Mouse (Mus musculus): ENCODE results near the gene Lce1k. TPM values are rescaled to one million over a fixed set of nuclear protein-coding genes. Genes with fewer than 3 reads are reported as not detected.
"Not testable (repeated sequence)": the region's sequence is repeated elsewhere in the genome, so short reads cannot be mapped to it uniquely, and the experiment has no call there.

Lce1k gene
- polyA plus RNA-seq (2012; rRNA removed), result not detected in 2 replicates

- no peak for DNase-seq (ENCODE audit: low read depth, low spot score)
Measured at GRCm38 (mm10) chr3:92807791-92808190, at the start of gene Lce1k. Gene Lce1k (minus strand): TSS chr3:92807891.

GRCm38 (mm10) chr3:92851186-92851585 lies 43.5 kb upstream of the Lce1k start, which contains the start of gene Lce1l:
Gene Lce1l (minus strand): TSS chr3:92851286.
- WGBS, result 82% methylated on average over 3 of the region's 3 CpGs

DNA sequence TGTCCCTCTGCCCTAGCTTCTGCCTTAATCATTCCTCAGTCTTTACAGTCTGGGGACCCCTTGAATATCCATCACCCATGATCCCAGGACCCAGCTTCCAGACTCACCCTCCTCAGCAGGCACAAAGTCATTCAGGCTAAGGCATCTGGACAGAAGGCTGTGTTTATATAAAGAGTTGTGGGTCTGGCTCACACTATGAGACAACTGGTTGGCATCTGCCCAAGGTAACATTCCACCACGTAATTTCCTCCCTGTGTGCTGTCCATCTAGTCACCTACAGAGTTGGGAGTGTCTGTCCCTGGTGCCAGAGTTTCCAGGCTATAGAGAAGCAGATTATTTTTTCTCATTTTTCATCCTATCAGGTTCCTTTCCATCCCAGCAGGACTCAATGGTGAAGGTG lies 19.4 kb upstream of the Lce1k start, which contains the start of gene Kprp:
TSS of gene Kprp (minus strand) at position 140 of the 400 bp plus-strand sequence.
- 9% methylated on average over 1 of the region's 1 CpGs for WGBS
- DNase-seq (ENCODE audit: low read depth, low spot score), result no peak

More at GRCm38 (mm10) chr3:92851186-92851585, 43.5 kb upstream of the Lce1k start, which contains the start of gene Lce1l:
- DNase-seq (ENCODE audit: low read depth, low spot score), result no peak

DNA sequence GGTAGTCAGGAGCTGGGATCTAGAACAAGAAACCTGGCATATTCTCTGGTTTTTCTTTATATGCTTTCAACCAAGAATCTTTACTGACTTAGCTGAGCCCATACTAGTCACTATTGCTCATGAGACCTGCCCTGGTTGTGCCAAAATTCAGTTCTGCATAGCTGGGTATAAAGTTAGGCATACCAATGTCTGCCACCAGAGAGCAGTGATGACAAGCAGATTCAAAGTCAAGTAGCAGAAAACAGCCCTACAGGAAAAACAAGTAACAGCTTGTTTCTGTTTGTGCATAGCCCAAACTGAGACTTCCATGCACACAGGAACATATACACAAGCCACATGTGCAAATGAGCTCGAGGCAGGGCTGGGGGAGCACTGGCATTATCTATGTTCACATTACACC lies 18.1 kb upstream of the Lce1k start:
- 7% methylated on average over 1 of the region's 1 CpGs for WGBS

DNA sequence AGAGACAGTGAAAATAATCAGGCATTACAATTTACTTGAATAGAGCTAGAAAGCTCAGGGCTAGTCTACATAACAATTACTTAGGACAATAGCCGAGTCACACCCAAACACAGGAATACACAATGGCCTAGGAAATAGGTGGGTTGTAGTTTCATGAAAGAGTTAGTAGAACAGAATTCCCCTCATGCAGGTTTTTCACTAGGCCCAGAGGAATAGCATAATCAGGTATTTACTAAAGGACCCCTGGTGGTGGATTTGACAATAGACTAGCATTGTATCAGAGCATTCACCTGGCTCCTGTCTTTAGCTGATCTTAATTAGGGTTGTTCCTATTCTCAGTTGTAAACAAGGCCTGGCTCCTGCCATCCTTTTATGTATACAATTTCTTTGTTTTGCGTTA lies 8.3 kb upstream of the Lce1k start:
- not testable (repeated sequence) for DNase-seq (ENCODE audit: low read depth, low spot score)
- WGBS, result 95% methylated on average over 2 of the region's 2 CpGs

More for the DNA sequence above, 18.1 kb upstream of the Lce1k start:
- no peak for DNase-seq (ENCODE audit: low read depth, low spot score)

DNA sequence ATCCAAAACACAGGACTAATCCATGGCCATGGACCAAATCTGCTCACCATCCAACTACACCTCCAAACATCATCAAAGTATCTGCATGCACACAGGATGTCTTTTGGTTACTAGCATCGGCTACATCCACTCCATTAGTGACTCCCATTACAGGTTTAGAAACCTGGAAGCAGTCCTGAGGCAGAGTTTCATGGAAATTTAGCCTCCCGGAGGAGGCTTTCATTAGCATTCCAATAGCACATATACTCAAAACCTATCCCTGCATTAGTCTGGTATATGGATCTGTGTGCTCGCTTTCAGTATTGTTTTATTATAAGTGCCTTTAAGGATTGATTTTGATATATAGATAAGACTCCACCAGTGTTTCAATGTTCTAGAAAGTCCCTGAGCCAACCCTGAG lies 7.9 kb upstream of the Lce1k start:
- no peak for DNase-seq (ENCODE audit: low read depth, low spot score)
- 90% methylated on average over 3 of the region's 3 CpGs for WGBS

DNA sequence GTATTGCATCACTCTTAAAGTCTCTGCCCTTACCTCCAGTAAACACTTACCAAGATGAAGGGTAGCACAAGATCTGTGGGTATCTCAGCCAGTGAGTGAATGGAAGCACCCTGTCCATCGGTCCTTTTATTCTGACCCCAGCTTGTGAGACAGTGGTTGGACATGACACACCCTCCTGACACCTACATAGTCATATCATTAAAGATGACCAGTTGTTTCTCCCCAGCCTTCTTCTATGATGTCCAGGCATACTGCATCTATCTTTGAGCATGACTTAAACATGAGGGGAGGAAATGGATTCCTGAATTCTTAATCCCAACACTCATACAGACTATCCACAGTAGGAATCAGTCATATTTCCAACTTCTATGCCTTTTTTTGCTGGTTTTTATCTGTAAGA lies 17.3 kb downstream of the Lce1k start, which contains the start of gene Lce1j:
TSS of gene Lce1j (minus strand) at position 101 of the 400 bp plus-strand sequence.
- DNase-seq (ENCODE audit: low read depth, low spot score), result no peak
- WGBS, result 69% methylated on average over 1 of the region's 1 CpGs

GRCm38 (mm10) chr3:92778799-92779198 lies 28.9 kb downstream of the Lce1k start, which contains the start of gene Lce1i:
Gene Lce1i (minus strand): TSS chr3:92778899.
- 73% methylated on average over 1 of the region's 1 CpGs for WGBS
- DNase-seq (ENCODE audit: low read depth, low spot score), result no peak

DNA sequence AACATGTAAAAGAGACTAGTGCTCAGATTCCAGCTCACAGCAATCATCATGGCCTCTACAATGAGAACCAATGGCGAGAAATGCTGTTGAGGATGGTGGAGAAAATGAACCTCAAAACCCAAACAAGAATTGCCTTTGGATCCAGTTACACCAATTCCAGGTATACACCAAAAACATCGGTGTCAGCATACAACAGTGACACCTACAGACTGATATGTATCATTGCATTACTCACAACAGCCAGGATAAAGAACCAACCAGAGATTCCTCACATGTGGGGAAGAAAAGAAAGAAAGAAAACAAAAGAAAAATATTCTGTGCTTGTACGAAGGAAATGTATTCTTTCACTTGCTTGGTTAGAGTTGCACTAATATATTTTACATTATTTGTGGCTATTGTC lies 36.1 kb downstream of the Lce1k start:
- DNase-seq (ENCODE audit: low read depth, low spot score), result no peak
- 21% methylated on average over 3 of the region's 3 CpGs for WGBS

DNA sequence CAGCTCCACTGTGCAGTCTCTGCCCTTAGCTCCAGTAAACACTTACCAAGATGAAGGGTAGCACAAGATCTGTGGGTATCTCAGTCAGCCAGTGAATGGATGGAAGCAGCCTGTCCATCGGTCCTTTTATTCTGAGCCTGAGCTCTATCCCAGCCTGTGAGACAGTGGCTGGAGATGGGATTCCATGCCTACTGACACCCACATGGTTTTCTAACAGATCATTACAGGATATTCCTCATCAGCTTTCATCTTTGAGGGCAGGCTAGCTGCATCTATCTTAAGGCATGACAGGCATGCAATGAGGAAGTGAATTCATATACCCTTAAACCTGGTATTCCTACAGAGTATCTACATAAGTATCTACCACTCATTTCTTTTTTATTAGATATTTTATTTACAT lies 42.7 kb downstream of the Lce1k start, which contains the start of gene Lce1h:
TSS of gene Lce1h (minus strand) at position 101 of the 400 bp plus-strand sequence.
- no peak for DNase-seq (ENCODE audit: low read depth, low spot score)
- 91% methylated on average over 1 of the region's 1 CpGs for WGBS

Other genes with a start within 250 kb of the Lce1k start
- gene Ivl, start 234.2 kb downstream of the Lce1k start, polyA plus RNA-seq (2012; rRNA removed), result not detected in 2 replicates
- 0.69 TPM in 1 of 2 replicates, not detected in the other for gene Smcp, start 218.9 kb downstream of the Lce1k start, polyA plus RNA-seq (2012; rRNA removed)
- gene 2210017I01Rik, start 200.4 kb downstream of the Lce1k start, polyA plus RNA-seq (2012; rRNA removed), result not detected in 2 replicates
- not detected in 2 replicates for gene Lce6a, start 186.2 kb downstream of the Lce1k start, polyA plus RNA-seq (2012; rRNA removed)
- not detected in 2 replicates for gene Lce1a1, start 159.6 kb downstream of the Lce1k start, polyA plus RNA-seq (2012; rRNA removed)
- 0.15 TPM in 1 of 2 replicates, not detected in the other for gene Lce1b, start 151.0 kb downstream of the Lce1k start, polyA plus RNA-seq (2012; rRNA removed)
- gene Lce1a2, start 137.6 kb downstream of the Lce1k start, polyA plus RNA-seq (2012; rRNA removed), result not detected in 2 replicates
- gene Lce1c, start 128.6 kb downstream of the Lce1k start, polyA plus RNA-seq (2012; rRNA removed), result not detected in 2 replicates
- not detected in 2 replicates for gene Lce1d, start 120.7 kb downstream of the Lce1k start, polyA plus RNA-seq (2012; rRNA removed)
- gene Lce1e, start 98.8 kb downstream of the Lce1k start, polyA plus RNA-seq (2012; rRNA removed), result not detected in 2 replicates
- gene Lce1f, start 87.5 kb downstream of the Lce1k start, polyA plus RNA-seq (2012; rRNA removed), result not detected in 2 replicates
- not detected in 2 replicates for gene Gm38119, start 68.8 kb downstream of the Lce1k start, polyA plus RNA-seq (2012; rRNA removed)
- not detected in 2 replicates for gene Lce1g, start 55.6 kb downstream of the Lce1k start, polyA plus RNA-seq (2012; rRNA removed)
- not detected in 2 replicates for gene Lce1h, start 42.8 kb downstream of the Lce1k start, polyA plus RNA-seq (2012; rRNA removed)
- gene Lce1i, start 29.0 kb downstream of the Lce1k start, polyA plus RNA-seq (2012; rRNA removed), result not detected in 2 replicates
- not detected in 2 replicates for gene Lce1j, start 17.4 kb downstream of the Lce1k start, polyA plus RNA-seq (2012; rRNA removed)
- gene Kprp, start 19.4 kb upstream of the Lce1k start, polyA plus RNA-seq (2012; rRNA removed), result not detected in 2 replicates
- gene Lce1l, start 43.4 kb upstream of the Lce1k start, polyA plus RNA-seq (2012; rRNA removed), result not detected in 2 replicates
- gene 2310050C09Rik, start 62.3 kb upstream of the Lce1k start, polyA plus RNA-seq (2012; rRNA removed), result not detected in 2 replicates
- not detected in 2 replicates for gene Lce3a, start 118.3 kb upstream of the Lce1k start, polyA plus RNA-seq (2012; rRNA removed)
- 0.26 TPM in 1 of 2 replicates, not detected in the other for gene Lce3b, start 125.1 kb upstream of the Lce1k start, polyA plus RNA-seq (2012; rRNA removed)
- gene Lce3c, start 136.6 kb upstream of the Lce1k start, polyA plus RNA-seq (2012; rRNA removed), result not detected in 2 replicates
- not detected in 2 replicates for gene Lce3d, start 149.5 kb upstream of the Lce1k start, polyA plus RNA-seq (2012; rRNA removed)
- gene Lce3e, start 159.2 kb upstream of the Lce1k start, polyA plus RNA-seq (2012; rRNA removed), result not detected in 2 replicates
- not detected in 2 replicates for gene Lce3f, start 184.3 kb upstream of the Lce1k start, polyA plus RNA-seq (2012; rRNA removed)
- 0.18 and 0.21 TPM in 2 replicates for gene Crct1, start 207.8 kb upstream of the Lce1k start, polyA plus RNA-seq (2012; rRNA removed)
- gene Lce1m, start 211.2 kb upstream of the Lce1k start, polyA plus RNA-seq (2012; rRNA removed), result not detected in 2 replicates

All from large intestine, adult 2 months (tissue).